Mouse (Mus musculus) erythroid progenitor cell, adult 5-6 weeks (primary cell): ENCODE results near the gene Foxc1. TPM values are rescaled to one million over a fixed set of nuclear protein-coding genes. Genes with fewer than 3 reads are reported as not detected.

Source experiments
- ATAC-seq: replicated peaks from 2 replicates; pipeline ENCODE4 v1.8.0; 2016; ENCODE audit warnings: moderate number of reproducible peaks, mild to moderate bottlenecking, moderate TSS enrichment, inconsistent platforms; ENCODE audit not compliant: poor library complexity, low FRiP score, severe bottlenecking
- total RNA-seq, 2 experiments: library from RNA; stranded (forward) in 1 of 2; stranded (reverse) in 1 of 2; fragments of 150-400 nt in 1 of 2; fragments of 186-747, 209-891 nt in 1 of 2; gene quantifications; 2 replicates each; pipeline versions ENCODE4 v1.2.3 to v1.2.4; 2015 to 2017; ENCODE audit warnings: low replicate concordance in 2 of 2

Gene Foxc1
- total RNA-seq (2015; ENCODE audit: low replicate concordance) (not detected in 2 replicates), total RNA-seq (2017; ENCODE audit: low replicate concordance) (not detected in 2 replicates)

- ATAC-seq, result no peak
Measured at GRCm38 (mm10) chr13:31806428-31806832, at the start of gene Foxc1. Foxc1 (plus strand) TSS chr13:31806633.

DNA sequence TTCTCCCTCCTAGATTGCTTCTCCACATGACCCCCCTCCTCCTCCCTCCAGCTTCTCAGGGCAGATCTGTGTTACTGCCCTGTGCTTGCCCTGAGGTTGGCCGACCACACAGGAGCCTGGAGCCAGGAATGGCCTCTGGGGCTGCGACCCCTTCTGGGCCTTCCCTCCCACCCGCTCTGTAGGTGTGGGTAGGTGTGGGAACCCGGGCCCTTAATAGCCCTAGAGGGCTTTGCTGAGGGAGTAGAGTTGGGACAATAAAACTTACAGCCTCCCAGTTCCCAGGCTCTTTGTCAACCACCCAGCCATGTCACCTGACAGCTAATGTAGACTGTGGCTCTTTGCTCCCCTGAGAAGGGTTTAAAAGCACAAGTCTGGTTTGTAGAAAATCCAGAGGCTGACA lies 46.0 kb upstream of the Foxc1 start:
- ATAC-seq, result no peak

DNA sequence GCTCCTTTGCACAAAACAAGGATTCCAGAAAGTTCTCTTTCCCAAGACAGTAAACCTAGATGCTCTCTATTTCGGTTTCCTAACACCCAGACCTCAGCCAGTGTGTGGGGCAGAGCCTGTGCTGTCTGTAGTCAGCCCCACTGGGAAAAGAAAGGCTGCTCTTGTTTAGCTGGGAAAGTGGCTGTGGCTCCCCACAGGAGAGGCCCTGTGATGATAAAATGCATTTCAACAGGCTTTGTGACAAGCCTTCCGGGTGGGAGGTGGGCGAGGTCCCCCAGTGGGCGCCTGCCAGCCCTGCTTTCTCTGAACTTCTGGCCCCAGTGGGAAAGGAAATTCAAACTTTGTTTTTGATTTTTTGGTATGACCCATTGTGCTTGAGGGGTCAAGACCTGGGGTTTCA lies 45.4 kb upstream of the Foxc1 start:
- no peak for ATAC-seq

- ATAC-seq, result no peak
Measured at GRCm38 (mm10) chr13:31764419-31764818, 42.0 kb upstream of the Foxc1 start.

DNA sequence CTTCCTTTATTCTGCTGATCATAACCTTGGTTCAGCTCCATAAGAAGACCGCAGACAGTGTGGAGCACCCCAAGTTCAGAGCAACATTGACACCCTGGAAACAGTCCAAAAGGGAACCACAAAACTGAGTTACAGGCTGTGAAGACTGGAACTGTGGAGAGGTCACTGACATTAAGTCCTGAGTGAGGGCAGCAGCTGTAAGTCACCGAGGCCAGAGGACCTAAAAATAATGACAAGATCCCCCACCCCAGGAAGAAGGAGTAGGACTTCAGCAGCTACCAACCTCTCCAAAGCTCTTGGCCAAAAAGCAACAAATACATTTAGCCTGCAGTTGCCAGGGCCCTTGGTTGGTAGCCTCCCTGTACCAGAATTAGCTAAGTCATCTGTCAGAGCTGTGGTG lies 40.9 kb upstream of the Foxc1 start:
- no peak for ATAC-seq

GRCm38 (mm10) chr13:31772882-31773281 lies 33.6 kb upstream of the Foxc1 start:
- no peak for ATAC-seq

GRCm38 (mm10) chr13:31775762-31776161 lies 30.7 kb upstream of the Foxc1 start:
- ATAC-seq, result no peak

DNA sequence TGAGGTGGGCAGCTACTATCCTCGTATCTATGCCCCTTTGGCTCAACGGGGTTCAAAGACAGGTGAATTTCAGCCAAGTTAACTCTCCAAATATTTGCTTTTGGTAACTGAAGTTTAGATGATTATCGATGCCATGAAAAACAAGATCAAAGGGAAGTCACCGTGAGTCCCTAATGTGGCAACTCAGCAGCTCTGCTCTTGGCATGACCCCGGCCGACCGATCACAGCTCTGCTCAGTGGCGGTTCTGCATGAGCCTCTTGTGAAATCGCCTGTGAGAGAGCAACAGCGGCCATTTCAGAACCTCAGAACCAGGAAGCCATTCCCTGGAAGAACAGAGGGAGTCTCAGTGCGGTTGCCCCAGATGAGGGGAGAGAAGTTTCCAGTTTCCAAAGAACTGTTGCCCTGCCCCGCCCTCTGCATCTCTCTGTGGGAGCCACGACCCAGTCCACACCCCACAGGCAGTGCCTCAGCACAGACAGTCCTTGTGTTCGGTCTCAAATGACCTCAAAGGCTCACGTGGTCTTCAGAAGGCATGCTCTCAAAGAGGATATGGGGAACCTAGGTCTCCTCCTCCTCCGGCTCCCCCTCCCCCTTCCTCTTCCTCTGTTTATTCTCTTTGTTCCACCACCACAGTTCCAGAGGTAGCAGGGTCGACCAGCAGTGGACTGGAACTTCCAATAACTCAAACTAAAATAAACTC lies 27.0 kb upstream of the Foxc1 start:
- ATAC-seq, result no peak

DNA sequence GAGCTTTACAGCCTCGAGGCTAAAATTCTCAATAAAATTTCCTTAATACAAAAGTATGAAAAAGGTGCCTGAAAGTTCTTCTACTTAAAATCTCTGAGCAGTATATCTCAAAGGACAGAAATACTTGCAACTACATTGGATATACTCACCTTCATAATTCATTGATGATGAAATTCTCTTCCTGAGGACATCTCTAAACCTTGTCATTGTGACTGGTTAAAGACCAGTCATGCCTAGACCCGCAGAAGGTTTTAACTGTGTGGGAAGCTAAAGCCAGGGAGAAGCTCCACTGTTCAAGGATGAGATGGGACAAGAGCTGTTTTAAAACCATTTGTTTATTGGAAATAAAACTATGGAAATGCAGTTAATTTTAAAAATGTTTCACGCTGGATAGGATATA lies 26.1 kb upstream of the Foxc1 start:
- ATAC-seq, result no peak

- no peak for ATAC-seq
Measured at GRCm38 (mm10) chr13:31782063-31782462, 24.4 kb upstream of the Foxc1 start.

DNA sequence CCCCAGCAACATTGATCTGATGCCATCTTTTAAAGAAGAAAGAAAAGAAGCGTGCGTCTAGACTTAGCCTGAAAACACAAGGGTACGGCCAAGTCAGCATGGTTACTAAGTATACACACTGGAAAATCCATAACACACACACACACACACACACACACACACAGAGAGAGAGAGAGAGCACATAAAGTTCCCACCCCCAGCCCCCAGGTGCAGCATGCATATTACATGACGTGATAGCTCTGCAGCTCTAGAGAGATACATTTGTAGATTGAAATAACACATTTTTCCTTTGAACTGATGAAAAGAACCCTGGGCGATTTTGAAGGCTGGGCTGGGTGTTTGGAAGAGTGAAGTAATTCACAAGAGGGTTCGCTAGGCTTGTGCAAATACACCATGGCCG lies 21.7 kb upstream of the Foxc1 start:
- ATAC-seq, result no peak

- ATAC-seq, result no peak
Measured at GRCm38 (mm10) chr13:31792480-31793132, 13.8 kb upstream of the Foxc1 start.

GRCm38 (mm10) chr13:31793163-31793562 lies 13.3 kb upstream of the Foxc1 start:
- ATAC-seq, result no peak

- ATAC-seq, result no peak
Measured at GRCm38 (mm10) chr13:31797346-31797745, 9.1 kb upstream of the Foxc1 start.

DNA sequence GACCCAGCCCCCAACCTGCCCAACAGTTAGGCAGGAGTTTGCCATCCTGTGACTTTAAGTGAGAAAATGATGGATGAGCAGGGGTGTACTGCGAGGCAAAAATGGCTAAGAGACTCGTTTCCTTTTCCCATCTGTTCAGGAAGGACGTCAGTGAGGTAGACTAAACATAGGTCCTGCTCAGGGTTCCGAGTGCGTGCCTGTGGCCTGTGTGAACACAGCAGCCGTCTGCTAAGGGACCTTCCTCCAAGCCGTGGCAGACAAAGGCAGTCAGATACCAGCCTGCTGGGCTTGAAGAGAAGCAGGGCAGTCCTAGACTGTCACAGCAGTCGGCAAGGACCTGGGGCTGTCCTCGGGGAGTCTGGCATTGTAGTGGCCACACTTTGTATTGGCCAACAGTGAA lies 8.4 kb upstream of the Foxc1 start:
- ATAC-seq, result no peak

- ATAC-seq, result no peak
Measured at GRCm38 (mm10) chr13:31800581-31801576, 5.6 kb upstream of the Foxc1 start.

GRCm38 (mm10) chr13:31801703-31802305 lies 4.6 kb upstream of the Foxc1 start:
- no peak for ATAC-seq

GRCm38 (mm10) chr13:31802447-31802846 lies 4.0 kb upstream of the Foxc1 start:
- no peak for ATAC-seq

GRCm38 (mm10) chr13:31803166-31804093 lies 3.0 kb upstream of the Foxc1 start:
- ATAC-seq, result no peak
